Mouse (Mus musculus): Measurements from ENCODE around the gene Tmed2. TPM values are rescaled to one million over a fixed set of nuclear protein-coding genes. Genes with fewer than 3 reads are reported as not detected.

Gene Tmed2
- polyA plus RNA-seq (2012; rRNA removed; ENCODE audit: low replicate concordance), result 117 and 209 TPM in 2 replicates

DNA sequence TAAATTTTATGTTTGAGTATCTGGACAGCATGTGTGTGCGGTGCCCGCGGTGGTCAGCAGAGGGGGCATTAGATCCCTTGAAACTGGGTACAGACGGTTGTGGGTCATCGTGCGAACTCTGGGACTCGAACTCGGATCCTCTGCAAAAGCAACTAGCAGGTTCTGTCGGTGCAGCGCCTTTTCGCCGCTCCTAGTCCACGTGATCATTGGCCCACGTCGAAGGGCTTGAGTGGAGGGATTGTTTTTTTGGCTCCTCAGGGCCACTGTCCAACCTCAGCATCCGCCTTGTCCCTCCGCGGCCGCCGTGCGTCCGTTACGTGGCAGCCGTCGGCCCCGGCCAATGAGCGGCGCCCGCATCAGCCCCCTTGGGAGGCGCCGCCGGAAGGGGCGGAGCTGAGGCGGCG, at the start of gene Tmed2:
Tmed2 (plus strand) TSS at position 313 of the 404 bp plus-strand sequence.

DNA sequence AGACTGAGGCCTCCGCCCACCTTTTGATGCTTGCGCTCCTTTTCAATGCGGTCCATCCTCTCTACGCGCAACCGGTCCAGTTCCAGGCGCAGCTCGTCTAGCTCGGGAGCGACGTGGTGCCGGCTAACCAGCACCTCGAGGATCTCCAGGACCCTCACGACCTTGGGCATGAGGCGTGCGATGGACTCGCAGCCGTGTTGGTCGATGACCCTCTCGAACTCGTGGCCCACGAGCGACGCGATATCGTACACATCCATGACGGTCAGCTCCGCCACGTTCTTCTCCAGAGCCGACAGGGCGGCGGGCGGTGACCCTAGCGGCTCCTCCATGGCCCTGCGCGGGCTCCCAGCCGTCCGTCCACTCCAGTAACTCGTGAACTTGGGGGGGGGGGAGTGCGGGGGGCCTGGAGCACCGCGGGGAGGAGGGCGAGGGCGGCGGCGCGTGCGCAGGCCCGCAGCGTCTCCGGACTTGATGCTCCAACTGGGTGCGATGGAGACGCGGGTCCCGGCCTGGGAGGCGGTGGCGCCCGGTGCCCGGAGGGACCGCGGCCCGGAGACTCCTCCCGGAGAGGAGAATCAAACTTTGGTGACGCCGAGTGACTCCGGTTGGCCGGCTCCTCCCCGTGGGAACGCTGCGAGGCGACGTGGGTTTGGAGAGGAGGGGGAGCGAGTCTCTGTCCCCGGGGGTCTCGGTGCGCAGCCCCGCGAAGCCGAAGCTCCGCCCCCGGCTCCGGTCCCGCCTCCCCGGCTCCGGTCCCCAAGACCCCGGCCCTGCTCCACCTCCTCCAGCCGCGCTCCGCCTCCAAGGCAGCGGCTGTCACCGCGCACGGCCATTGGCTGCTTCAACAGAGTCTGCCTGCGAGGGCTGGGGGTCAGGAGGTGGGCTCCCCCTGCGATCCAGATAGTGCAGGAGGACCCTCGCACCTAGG, 9.6 kb upstream of the Tmed2 start, which contains the start of gene Rilpl1:
Rilpl1 (minus strand) TSS at position 737 of the 928 bp plus-strand sequence.

DNA sequence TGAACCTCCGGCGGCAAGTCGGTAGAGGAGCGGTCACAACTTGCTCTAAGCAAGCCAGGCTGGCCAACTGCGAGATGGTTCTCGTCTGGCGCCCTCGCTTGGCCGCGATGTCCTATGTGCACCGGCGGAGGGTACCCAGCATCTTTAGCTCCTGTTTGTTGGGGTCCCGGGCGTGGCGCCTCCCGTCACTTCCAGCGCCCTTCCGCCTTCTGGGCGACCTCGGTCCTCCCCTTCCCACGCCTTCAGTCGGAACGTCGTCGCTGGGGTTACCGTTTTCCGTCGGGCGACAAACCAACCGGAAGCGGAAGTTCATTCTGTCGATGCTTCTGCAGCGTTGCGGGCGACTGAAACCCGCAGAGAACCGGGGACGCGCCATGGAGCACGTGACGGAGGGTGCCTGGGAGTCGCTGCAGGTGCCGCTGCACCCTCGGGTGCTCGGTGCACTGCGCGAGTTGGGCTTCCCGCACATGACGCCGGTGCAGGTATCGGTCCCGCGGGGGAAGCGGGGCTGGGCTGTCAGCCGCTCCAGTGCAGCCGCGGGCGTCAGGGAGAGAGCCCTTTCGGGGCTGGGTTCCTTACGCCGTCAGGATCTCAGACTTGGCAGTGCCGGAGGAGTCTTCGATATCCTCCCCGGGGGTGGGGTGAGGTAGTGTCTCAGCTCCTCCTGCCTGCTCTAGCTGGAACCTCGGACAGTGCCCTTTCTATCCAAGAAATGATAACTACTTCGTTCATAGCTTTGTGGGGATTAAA, 12.2 kb downstream of the Tmed2 start, which contains the start of gene Ddx55:
Ddx55 (plus strand) TSS at position 307 of the 750 bp plus-strand sequence.

DNA sequence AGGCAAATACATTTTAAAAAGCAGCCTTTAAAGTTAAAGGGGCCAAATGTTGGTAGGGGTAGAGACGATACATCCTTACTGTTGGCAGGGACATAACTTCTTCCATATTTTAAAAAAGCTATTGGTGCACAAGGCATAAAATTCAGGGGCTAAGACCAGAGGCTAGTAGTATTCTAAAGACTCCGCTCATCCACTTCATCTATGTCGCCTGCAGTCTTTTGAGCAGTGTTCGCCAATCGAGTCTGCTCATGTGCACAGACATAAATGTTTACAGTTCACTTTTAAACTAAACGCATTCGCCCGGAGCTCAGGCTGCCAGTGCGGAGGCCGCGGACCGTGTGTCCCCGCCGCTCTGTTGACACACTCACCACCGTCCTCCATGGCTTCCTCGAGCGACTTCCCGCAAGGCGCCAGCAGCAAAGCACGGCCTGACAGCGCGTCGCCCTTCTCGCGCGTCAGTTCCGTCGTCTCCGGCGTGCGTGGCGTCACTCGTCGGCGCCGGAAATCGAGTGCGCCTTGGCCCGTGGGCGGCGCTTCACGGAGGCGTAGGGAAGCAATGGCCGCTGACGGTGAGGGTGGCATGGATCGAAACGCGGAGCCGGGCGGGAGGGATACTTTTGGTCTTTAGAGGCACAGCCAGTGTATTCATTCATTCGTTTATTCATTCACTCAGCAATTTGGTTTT, 38.3 kb downstream of the Tmed2 start, which contains the start of the genes Eif2b1 and Gtf2h3:
Eif2b1 (minus strand) TSS at position 499 of the 685 bp plus-strand sequence.
Gtf2h3 (plus strand) TSS at position 508 of the 685 bp plus-strand sequence.

Other genes with a start within 250 kb of the Tmed2 start
- gene Mphosph9, start 212.7 kb upstream of the Tmed2 start, polyA plus RNA-seq (2012; rRNA removed; ENCODE audit: low replicate concordance), result 2.8 and 3.6 TPM in 2 replicates
- gene 2810006K23Rik, start 212.6 kb upstream of the Tmed2 start, polyA plus RNA-seq (2012; rRNA removed; ENCODE audit: low replicate concordance), result 5.4 and 8.5 TPM in 2 replicates
- gene Cdk2ap1, start 177.6 kb upstream of the Tmed2 start, polyA plus RNA-seq (2012; rRNA removed; ENCODE audit: low replicate concordance), result 125 and 162 TPM in 2 replicates
- 12.5 and 20.0 TPM in 2 replicates for gene Sbno1, start 114.7 kb upstream of the Tmed2 start, polyA plus RNA-seq (2012; rRNA removed; ENCODE audit: low replicate concordance)
- 54.7 and 64.3 TPM in 2 replicates for gene Kmt5a, start 100.8 kb upstream of the Tmed2 start, polyA plus RNA-seq (2012; rRNA removed; ENCODE audit: low replicate concordance)
- 21.9 and 44.9 TPM in 2 replicates for gene Rilpl2, start 62.3 kb upstream of the Tmed2 start, polyA plus RNA-seq (2012; rRNA removed; ENCODE audit: low replicate concordance)
- gene Snrnp35, start 57.6 kb upstream of the Tmed2 start, polyA plus RNA-seq (2012; rRNA removed; ENCODE audit: low replicate concordance), result 2.0 and 2.4 TPM in 2 replicates
- gene Rilpl1, start 9.3 kb upstream of the Tmed2 start, polyA plus RNA-seq (2012; rRNA removed; ENCODE audit: low replicate concordance), result 9.8 and 16.8 TPM in 2 replicates
- gene Ddx55, start 12.2 kb downstream of the Tmed2 start, polyA plus RNA-seq (2012; rRNA removed; ENCODE audit: low replicate concordance), result 13.5 and 15.8 TPM in 2 replicates
- gene Eif2b1, start 38.4 kb downstream of the Tmed2 start, polyA plus RNA-seq (2012; rRNA removed; ENCODE audit: low replicate concordance), result 14.8 and 24.7 TPM in 2 replicates
- 32.1 and 61.1 TPM in 2 replicates for gene Gtf2h3, start 38.4 kb downstream of the Tmed2 start, polyA plus RNA-seq (2012; rRNA removed; ENCODE audit: low replicate concordance)
- 56.2 and 58.1 TPM in 2 replicates for gene Atp6v0a2, start 87.9 kb downstream of the Tmed2 start, polyA plus RNA-seq (2012; rRNA removed; ENCODE audit: low replicate concordance)
- 0.09 and 0.11 TPM in 2 replicates for gene Dnah10, start 184.4 kb downstream of the Tmed2 start, polyA plus RNA-seq (2012; rRNA removed; ENCODE audit: low replicate concordance)